Mouse (Mus musculus) layer of hippocampus, postnatal 36 days (tissue): ENCODE results near the gene Ttc16. TPM values are rescaled to one million over a fixed set of nuclear protein-coding genes. Genes with fewer than 3 reads are reported as not detected.

Experiments
- DNase-seq, 2 experiments: peaks; one replicate each; pipeline ENCODE4 v3.0.0; 2022
- total RNA-seq, 2 experiments: library from RNA; stranded (reverse); gene quantifications; 2 replicates each; pipeline ENCODE4 v1.2.3; 2021

Ttc16 gene
- 1 to 10 TPM in 1 of 2 experiments, under 1 TPM in 1; 0.85 to 1.1 TPM for total RNA-seq

- peak; percentile 97 for DNase-seq
Measured at GRCm38 (mm10) chr2:32775359-32776074, at the start of gene Ttc16, which contains the start of gene Ptrh1. Ttc16 (minus strand) TSS chr2:32775633. Ptrh1 (plus strand) TSS chr2:32775786.

DNA sequence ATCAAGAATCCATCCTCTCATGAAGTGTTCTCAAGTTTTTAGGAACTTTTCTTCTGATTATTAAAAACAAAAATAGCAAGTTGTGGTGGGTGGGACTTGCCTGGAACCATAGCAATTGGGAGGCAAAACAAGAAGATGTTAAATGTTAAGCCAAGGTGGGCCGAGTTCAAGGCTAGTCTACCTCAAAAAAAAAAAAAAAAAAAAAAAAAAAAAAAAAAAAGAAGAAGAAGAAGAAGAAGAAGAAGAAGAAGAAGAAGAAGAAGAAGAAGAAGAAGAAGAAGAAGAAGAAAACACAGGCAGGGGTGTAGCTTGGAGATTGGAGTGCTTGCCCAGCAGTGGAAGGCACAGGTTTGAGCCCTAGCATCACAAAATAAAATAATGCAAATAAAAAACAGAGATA is 49.3 kb upstream of the Ttc16 start:
- DNase-seq, result no peak

- no peak for DNase-seq
Measured at GRCm38 (mm10) chr2:32824181-32824580, 48.7 kb upstream of the Ttc16 start.

GRCm38 (mm10) chr2:32823579-32824154 is 48.2 kb upstream of the Ttc16 start:
- no peak for DNase-seq

GRCm38 (mm10) chr2:32823153-32823552 is 47.7 kb upstream of the Ttc16 start:
- no peak for DNase-seq

GRCm38 (mm10) chr2:32822643-32823042 is 47.2 kb upstream of the Ttc16 start:
- DNase-seq, result no peak

DNA sequence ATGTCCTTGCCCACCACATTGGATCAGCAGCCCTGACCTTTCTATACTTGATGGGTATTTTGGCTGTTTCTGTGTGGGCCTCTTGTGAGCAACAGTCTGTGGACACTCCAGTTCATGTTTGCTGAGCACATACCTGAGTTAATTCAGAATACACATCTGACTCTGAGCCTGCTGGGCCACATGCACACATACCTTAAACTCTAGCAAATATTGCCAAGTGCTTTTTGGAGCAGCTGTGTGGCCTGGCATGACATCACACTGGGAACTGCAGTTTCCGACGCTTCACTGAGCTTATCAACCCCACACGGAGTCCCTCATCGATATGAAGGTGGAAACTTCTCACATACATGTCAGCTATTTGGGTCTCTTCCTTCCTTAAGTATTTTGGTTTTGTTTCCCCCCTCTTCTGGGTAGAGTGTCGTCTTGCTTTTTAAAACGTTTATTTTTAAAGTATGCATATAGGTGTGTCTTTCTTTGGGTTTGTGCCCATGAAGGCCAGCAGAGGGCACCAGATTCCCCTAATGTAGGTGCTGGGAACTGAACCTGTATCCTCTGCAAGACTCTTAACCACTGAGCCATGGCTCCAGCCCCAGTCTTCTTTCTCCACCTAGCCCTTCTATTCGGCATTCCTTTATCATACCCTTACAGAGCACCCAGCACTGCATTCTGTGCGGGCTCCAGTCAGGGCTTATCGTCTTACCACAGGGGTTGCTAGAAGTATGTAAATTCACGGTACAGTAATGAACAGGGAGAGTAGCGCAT is 45.8 kb upstream of the Ttc16 start:
- DNase-seq, result no peak

GRCm38 (mm10) chr2:32818208-32818607 is 42.8 kb upstream of the Ttc16 start:
- DNase-seq, result no peak

DNA sequence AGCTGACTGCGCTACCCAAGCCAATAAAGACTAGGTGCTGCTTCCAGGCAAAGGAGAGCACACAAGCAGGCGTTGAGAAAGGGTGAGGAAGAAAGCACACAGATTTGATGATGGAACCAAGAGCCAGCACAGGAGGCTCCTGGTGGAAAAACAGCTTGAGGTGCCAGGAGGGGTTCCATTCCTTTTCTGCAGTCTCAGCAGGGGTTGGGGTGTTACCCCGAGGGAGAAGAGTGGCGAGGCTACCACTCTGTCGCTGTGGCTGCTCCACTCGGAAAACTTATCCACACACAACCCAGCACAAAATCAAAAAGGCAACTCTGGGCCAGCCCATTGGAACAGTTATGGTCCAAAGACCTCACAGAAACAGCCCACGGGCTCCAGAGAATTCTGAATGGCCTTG is 42.2 kb upstream of the Ttc16 start:
- DNase-seq, result no peak

- peak; percentile 66 to 70 for DNase-seq
Measured at GRCm38 (mm10) chr2:32816946-32817581, 41.6 kb upstream of the Ttc16 start.

DNA sequence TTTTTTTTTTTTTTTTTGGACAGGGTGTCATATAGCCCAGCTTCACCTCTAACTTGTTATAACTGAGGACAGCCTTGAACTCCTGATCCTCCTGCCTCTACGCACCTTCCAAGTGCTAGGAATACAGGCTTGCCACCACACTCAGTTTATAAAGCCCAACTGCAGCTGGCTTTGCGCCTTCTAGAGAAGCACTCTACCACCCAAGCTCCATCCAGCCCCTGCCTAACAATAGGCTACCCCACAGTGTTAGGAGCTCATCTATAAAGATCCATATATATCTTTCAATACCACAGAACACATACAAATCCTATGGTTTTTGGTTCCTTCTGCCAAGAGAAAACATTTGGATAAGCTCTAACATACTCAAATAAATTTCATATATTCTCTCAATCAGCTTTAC is 41.1 kb upstream of the Ttc16 start:
- DNase-seq, result no peak

DNA sequence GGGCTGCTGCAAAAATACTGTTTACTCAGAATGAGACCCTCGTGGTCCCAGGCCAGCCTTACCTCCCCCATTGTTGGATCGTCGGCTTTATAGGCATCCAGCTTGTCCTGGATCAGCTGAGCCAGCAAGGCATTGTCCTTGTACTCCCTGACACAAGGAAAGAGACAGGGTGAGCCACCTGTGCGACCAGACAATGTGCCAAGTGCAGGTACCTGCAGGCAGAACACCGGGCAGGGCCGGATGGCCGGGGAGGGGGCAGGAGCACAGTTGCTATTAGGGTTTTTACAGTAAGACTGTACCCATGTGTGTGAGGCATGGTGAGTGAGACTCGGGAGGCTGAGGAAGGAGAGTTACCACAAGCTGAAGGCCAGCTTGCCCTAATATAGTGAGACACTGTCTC is 36.5 kb upstream of the Ttc16 start:
- DNase-seq, result no peak

DNA sequence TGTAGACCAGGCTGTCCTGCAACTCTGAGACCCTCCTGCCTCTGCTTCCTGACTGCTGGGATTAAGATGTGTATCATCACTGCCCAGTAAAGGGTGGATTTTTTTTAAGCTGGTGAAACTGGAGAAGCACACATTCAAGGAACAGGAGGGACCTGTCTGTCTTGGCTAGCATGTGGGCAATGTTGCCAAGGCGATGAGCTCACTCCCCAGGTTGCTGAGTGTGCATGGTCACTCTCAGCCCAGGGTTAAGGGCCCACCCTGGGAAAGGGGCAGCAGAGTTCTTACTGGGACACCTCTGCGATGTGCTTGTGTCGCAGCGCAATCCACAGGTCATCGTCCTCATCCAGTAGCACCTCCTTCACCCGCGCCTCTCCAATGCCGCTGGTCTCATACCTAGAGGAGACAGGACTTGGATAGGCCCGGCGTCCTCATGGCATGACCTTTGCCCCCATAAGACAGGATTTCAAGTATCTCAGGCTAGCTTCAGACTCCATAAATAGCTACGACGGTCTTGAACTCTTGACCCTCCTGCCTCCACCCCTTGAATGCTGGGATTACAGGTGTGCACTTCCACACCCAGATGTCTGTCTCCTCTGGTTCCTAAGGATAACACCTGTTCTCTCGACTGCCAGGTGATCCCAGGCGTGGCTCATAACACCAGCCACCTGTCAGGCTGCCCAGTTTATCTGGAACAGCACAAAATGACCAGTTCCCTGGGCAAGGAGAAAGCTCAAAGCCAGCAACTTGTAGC is 33.6 kb upstream of the Ttc16 start:
- DNase-seq, result no peak

DNA sequence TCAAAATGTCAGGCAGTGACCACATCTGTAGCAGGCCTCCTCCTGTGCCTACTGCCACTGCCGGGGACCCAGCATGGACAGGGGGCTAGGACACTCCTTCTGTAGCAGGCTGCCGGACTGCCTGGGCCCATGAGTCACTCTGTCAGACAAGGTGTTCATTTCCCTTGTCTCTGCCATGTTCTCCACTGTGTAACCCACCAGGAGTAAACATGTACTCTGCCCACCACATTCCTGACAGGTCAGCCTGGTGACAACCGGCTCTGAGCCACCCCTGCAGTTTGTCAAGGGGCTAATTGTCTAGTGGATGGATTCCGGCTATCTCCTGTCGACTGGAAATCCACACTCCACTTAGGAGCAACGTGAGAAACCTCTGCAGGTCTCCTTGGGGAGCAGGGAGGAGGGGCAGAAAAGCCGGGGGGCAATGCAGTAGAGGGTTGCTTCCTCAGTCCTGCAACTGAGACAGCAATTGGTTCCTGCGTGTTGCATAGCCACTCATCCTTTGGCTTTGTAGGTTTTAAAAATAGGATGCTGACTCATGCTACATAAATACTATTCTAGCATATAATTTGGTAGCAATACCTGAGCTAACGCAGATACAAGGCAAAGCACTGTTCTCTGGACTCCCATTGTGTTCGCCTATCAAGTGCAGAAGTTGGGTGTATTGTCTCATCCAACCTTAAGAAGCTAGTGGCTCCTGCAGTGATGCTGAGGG is 23.0 kb upstream of the Ttc16 start:
- no peak for DNase-seq

- DNase-seq, result no peak
Measured at GRCm38 (mm10) chr2:32795748-32796418, 20.4 kb upstream of the Ttc16 start.

DNA sequence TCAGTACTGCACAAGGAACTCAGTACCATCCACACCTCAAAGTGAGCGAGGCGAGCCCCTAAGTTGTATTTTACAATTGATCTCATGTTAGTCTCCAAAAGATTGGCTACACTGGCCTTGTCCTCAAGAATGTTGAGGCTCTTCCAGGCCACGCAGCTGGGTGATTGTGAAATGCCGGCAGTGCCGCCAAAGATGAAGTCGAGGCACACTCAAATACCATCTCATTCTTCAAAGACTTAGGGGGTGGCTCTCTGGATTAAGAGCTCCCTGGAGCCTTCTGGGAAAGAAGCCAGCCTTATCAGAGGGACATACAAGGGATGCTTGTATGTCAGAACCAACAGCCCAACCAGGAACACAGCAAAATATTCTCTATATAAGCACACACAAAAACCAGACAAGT is 15.9 kb upstream of the Ttc16 start:
- no peak for DNase-seq

DNA sequence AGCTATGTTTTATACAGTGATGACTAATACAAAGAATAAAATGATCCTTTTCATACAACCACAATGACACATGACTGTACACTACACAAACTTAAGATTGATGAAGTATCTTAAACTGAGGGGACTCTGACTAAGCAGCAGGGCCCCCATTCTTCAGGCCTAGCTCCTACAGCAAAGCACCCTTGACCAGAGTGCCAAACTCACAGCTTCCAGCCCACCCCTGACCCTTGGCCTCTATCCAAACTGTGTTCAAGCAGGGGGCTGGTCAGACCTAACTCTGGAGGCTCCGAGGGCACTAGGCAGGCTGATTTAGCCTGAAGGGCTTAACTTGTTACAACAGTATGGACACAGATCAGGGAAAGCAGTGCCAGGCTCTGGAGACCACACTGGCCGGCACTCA is 13.1 kb upstream of the Ttc16 start:
- no peak for DNase-seq

DNA sequence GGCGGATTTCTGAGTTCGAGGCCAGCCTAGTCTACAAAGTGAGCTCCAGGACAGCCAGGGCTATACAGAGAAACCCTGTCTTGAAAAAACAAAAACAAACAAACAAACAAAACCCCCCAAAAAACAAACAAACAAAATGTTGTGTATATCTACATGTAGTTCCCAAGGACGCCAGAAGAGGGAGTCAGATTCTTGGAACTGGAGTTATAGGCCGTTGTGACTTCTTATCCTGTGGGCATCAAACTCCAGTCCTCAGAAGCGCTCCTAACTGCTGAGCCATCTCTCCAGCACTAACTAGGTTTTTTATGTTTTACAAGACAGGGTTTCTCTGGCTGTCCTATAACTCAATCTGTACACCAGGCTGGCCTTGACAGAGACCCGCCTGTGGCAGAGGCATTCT is 11.7 kb upstream of the Ttc16 start:
- no peak for DNase-seq

DNA sequence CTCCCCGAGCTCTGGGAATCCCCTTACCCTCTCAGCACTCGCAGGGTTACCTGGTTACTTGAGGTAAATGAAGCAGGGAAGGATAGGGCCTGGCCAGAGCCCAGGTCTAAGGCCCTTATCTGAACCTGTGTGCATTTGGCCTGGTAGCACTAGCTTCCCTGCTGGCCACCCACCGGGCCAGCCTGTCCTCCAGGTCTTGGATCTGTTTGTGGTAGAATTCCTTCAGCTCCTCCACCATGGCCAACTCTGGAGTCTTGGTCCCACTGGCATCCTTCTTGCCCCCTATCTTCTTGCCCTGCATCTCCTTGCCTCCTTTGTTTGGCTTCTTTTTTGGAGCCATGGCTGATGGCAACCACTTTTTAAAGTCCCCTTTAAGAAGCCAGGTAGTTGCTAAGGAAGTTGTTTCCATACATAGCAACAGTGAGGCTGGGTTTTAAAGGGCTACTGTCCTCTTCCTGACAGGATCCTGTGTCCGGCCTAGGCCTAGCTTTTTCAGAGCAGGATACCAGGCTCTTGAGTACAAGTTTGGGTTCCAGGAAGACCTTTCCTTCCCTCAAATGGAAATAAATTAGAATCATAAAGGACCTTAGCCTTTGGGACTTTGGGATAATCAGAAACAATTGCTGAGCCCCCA is 8.7 kb upstream of the Ttc16 start, which contains the start of gene Cfap157:
Cfap157 (minus strand) TSS at position 381 of the 634 bp plus-strand sequence.
- no peak for DNase-seq

GRCm38 (mm10) chr2:32781710-32782109 is 6.3 kb upstream of the Ttc16 start:
- DNase-seq, result no peak
